19 mouse cellular contexts compared by ENCODE assay signal in genomic region chr13:108489825-108490224, GRCm38 (mm10).
"Had no signal": no experiment of that assay in that cellular context is flagged by ENCODE, and none has a peak within 500 bp of the region (broad histone marks: within the 10 kb centered on the region; RNA-seq: fewer than 3 reads in every experiment).

No protein-coding gene starts in this region.

- H3K9ac ChIP-seq: liver, embryonic 15.5 days; liver, postnatal 0 days; lung, embryonic 15.5 days; neural tube, embryonic 13.5 days; neural tube, embryonic 15.5 days had no signal

- H3K9me3 ChIP-seq: liver, embryonic 15.5 days; lung, embryonic 15.5 days; megakaryocyte, embryonic 14.5 days; neural tube, embryonic 13.5 days; neural tube, embryonic 15.5 days had no signal

- ATAC-seq: liver, postnatal 0 days; lung, postnatal 0 days; midbrain, embryonic 16.5 days had no signal

- H3K27ac ChIP-seq: liver, embryonic 15.5 days; lung, embryonic 15.5 days; macrophage; neural tube, embryonic 13.5 days; neural tube, embryonic 15.5 days had no signal

- H3K27me3 ChIP-seq: liver, embryonic 15.5 days; lung, embryonic 15.5 days; neural tube, embryonic 13.5 days; neural tube, embryonic 15.5 days had no signal

- H3K4me2 ChIP-seq: liver, embryonic 15.5 days; lung, embryonic 15.5 days; midbrain, embryonic 11.5 days; neural tube, embryonic 13.5 days; neural tube, embryonic 15.5 days had no signal

- H3K36me3 ChIP-seq: liver, embryonic 15.5 days; lung, embryonic 15.5 days; neural tube, embryonic 13.5 days; neural tube, embryonic 15.5 days had no signal

- H3K4me1 ChIP-seq: liver, embryonic 15.5 days; lung, embryonic 15.5 days; neural tube, embryonic 13.5 days; neural tube, embryonic 15.5 days had no signal

- DNase-seq: liver, postnatal 0 days; lung, adult 2 months; lung, postnatal 14 days; lung, postnatal 36 days; midbrain, embryonic 14.5 days; right cerebral cortex, postnatal 14 days; spleen, adult 18-20 months; thymus, adult 2 months; thymus, postnatal 25 days had no signal

- H3K4me3 ChIP-seq: liver, embryonic 15.5 days; lung, embryonic 15.5 days; megakaryocyte, embryonic 14.5 days; myocyte; neural tube, embryonic 13.5 days; neural tube, embryonic 15.5 days had no signal
